Mouse (Mus musculus) cerebellum, adult 2 months (tissue): Measurements from ENCODE around the gene Nt5c2.

Experiments
- CTCF ChIP-seq: fragments of 200-500 bp; IDR thresholded peaks from 2 replicates; pipeline ENCODE4 v1.5.1; 2011; ENCODE audit warnings: low read depth, mild to moderate bottlenecking, control low read depth, low read length, moderate library complexity, borderline replicate concordance; ENCODE audit not compliant: insufficient read depth
- POLR2A ChIP-seq: fragments of 200-500 bp; IDR thresholded peaks from 2 replicates; pipeline ENCODE4 v1.6.1; 2011; ENCODE audit warnings: low read length, control low read depth, borderline replicate concordance; ENCODE audit not compliant: insufficient read depth

- TF ChIP-seq POLR2A, result no peak
- no peak for TF ChIP-seq CTCF
Measured at GRCm38 (mm10) chr19:47029796-47030195, 14.8 kb upstream of the Nt5c2 start.
